Mouse (Mus musculus): ENCODE data around the gene Insr. TPM values are rescaled to one million over a fixed set of nuclear protein-coding genes. Genes with fewer than 3 reads are reported as not detected.
A peak's percentile ranks its signal among the peaks of the same experiment; 100 is the strongest.

Gene Insr
- polyA plus RNA-seq, 1 experiment from 2014 or later = 32.6 TPM

DNA sequence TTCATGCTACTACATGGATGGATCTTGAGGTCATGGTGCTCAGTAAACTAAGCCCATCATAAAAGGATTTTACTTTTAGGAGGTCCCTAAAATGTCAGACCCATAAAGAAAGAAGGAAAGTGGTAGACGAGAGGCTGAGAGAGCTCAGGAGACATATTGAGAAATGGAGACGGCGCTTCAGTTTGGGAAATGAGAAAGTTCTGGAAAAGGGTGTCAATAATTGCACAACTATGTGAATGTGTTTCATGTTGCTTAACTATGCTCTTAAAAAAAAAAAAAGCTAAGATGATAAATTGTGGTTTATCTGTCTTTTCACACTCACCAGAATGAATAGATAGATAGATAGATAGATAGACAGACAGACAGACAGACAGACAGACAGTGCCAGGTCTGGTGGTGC, 38.7 kb downstream of the Insr start:
- Histone ChIP-seq H3K27ac (no peak overlapping the region), H3K4me1 (no peaks in the 10 kb centered on the region), H3K36me3 (peaks cover 10% of the 10 kb centered on the region), H3K4me3 (no peak overlapping the region), H3K27me3 (ENCODE audit: low read depth, poor library complexity, severe bottlenecking) (no peaks in the 10 kb centered on the region), H3K9me3 (replicated peaks) (no peaks in the 10 kb centered on the region)
- 99% methylated on average over 3 of the region's 3 CpGs for WGBS
- DNase-seq (ENCODE audit: low spot score) = no peak

DNA sequence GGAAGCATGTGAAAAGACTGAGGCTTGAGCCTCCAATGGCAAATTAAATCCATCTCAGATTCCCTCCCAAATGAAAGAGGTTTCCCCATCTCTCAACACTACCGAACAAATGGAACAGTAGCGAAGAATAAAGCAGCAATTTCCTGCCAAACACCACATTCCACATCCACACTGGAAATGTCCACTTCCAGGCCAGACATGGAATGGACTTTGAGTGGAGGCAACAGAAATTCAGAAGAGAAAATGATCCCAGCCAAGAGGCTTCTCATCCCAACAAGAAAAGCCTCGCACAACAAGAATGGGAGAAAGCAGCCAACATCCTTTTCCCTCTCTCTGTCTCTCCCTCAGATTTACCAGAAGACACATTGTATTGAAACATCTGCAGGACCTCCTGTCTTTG, 39.8 kb downstream of the Insr start:
- no peak for DNase-seq (ENCODE audit: low spot score)
- Histone ChIP-seq H3K36me3 (peaks cover 6% of the 10 kb centered on the region; the same call in 1 of the 2 replicates), H3K4me3 (no peak overlapping the region), H3K9me3 (replicated peaks) (no peaks in the 10 kb centered on the region), H3K27me3 (ENCODE audit: low read depth, poor library complexity, severe bottlenecking) (no peaks in the 10 kb centered on the region), H3K4me1 (no peaks in the 10 kb centered on the region), H3K27ac (no peak overlapping the region)
- WGBS = 87% methylated on average over 3 of the region's 3 CpGs

GRCm38 (mm10) chr8:3238792-3239191, 40.6 kb downstream of the Insr start:
- Histone ChIP-seq H3K9me3 (replicated peaks) (no peaks in the 10 kb centered on the region), H3K4me3 (no peak overlapping the region), H3K36me3 (0 out of 2 replicates have a peak, but pooled peaks cover 3% of the 10 kb centered on the region), H3K27me3 (ENCODE audit: low read depth, poor library complexity, severe bottlenecking) (no peaks in the 10 kb centered on the region), H3K4me1 (no peaks in the 10 kb centered on the region), H3K27ac (no peak overlapping the region)
- WGBS = 87% methylated on average over 3 of the region's 3 CpGs
- no peak for DNase-seq (ENCODE audit: low spot score)

- Histone ChIP-seq H3K4me3 (no peak overlapping the region), H3K36me3 (0 out of 2 replicates have a peak, but pooled peaks cover 1% of the 10 kb centered on the region), H3K9me3 (replicated peaks) (no peaks in the 10 kb centered on the region), H3K27me3 (ENCODE audit: low read depth, poor library complexity, severe bottlenecking) (no peaks in the 10 kb centered on the region), H3K27ac (no peak overlapping the region), H3K4me1 (no peaks in the 10 kb centered on the region)
- DNase-seq (ENCODE audit: low spot score) = no peak
- WGBS = 79% methylated on average over 5 of the region's 5 CpGs
These were observed 42.1 kb downstream of the Insr start for GRCm38 (mm10) chr8:3237319-3237718.

- H3K36me3 ChIP-seq = no peaks in the 10 kb centered on the region
- WGBS = 83% methylated on average over 3 of the region's 3 CpGs
- no peak for DNase-seq (ENCODE audit: low spot score)
- no peak overlapping the region for H3K27ac ChIP-seq
- no peaks in the 10 kb centered on the region for H3K9me3 ChIP-seq (replicated peaks)
- no peaks in the 10 kb centered on the region for H3K4me1 ChIP-seq
- no peaks in the 10 kb centered on the region for H3K27me3 ChIP-seq (ENCODE audit: low read depth, poor library complexity, severe bottlenecking)
- H3K4me3 ChIP-seq = no peak overlapping the region
These were observed 43.1 kb downstream of the Insr start for GRCm38 (mm10) chr8:3236277-3236676.

DNA sequence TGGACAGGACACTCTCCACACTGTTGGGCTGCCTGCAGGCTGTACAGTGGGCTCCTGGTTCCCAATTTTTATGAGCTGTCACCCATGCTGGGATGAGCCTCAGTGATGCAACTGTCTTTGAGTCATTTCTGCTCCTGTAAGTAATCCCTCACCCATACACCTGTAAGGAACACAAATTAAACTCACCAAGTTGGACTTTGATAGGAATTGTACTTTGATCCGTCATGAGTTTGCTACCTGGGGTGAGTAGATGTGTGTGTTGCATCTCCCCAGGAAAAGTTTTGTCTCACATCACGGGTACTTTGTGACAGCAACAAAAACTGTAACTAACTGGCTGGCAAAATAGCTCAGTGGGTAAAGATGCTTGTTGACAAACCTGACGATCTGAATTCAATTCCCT, 44.8 kb downstream of the Insr start:
- no peak for DNase-seq (ENCODE audit: low spot score)
- H3K36me3 ChIP-seq = no peaks in the 10 kb centered on the region
- H3K27me3 ChIP-seq (ENCODE audit: low read depth, poor library complexity, severe bottlenecking) = no peaks in the 10 kb centered on the region
- H3K4me1 ChIP-seq = no peaks in the 10 kb centered on the region
- no peaks in the 10 kb centered on the region for H3K9me3 ChIP-seq (replicated peaks)
- H3K4me3 ChIP-seq = no peak overlapping the region
- 88% methylated on average over 3 of the region's 3 CpGs for WGBS
- no peak overlapping the region for H3K27ac ChIP-seq

DNA sequence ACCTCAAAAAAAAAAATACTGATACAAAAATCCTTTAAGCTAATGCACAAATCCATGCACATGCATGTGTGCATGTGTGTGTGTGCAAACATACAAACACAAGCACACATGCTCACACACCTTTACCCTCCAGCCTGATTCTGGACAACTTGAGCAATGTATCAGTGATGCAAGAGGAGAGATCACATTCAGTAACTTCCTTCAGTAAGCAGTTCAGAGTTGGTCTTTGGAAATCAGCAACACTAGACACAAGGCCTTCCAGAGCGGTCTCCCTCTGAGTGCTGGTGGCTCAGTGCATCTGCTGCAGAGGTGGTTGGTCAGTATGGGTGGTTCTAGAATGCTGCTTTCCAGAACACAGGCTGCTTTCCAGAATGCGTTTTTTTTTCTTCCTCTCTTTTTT, 46.8 kb downstream of the Insr start:
- Histone ChIP-seq H3K36me3 (no peaks in the 10 kb centered on the region), H3K27me3 (ENCODE audit: low read depth, poor library complexity, severe bottlenecking) (no peaks in the 10 kb centered on the region), H3K4me3 (no peak overlapping the region), H3K9me3 (replicated peaks) (no peaks in the 10 kb centered on the region), H3K27ac (no peak overlapping the region), H3K4me1 (no peaks in the 10 kb centered on the region)
- DNase-seq (ENCODE audit: low spot score) = no peak
- 87% methylated on average over 2 of the region's 2 CpGs for WGBS

DNA sequence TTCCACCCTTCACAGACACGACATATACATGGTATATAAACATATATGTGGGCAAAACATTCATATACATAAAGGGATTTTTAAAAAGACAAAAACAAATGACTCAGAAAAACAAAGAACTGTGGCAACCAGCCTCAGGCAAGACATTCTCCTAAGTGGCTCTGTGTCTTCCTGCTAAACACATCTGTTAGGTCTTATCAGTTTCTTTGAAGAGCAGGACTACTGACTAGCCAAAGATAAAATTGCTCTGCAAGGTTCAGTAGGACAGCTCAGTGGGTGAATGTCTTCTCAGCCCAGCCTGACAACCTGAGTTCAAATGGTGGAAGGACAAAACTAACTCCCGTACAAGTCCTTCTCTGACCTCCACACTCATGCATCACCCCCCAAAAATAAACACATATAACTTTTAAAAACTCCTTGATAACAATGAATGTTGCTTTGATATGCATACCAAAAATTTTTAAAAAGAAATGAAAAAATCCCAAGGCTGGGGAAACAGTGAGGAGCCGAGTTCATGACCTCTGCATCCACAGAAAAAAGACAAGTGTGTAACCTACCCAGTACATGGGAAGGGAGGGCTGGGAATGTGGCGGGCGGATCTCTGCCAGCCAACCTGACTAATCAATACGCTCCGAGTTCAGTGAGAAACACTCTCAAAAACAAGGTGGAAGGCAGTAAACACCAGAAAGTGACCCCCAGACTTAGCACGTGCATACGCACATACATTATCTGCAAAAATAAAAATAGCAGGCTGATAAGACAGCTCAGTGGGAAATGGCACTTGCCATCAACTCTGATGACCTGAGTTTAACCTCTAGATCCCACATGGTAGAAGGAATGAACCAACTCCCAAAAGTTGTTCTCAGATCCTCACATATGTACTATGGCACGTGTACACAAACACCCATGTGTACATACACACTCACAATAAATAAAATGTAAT, 49.0 kb downstream of the Insr start:
- H3K9me3 ChIP-seq (replicated peaks) = no peaks in the 10 kb centered on the region
- H3K27me3 ChIP-seq (ENCODE audit: low read depth, poor library complexity, severe bottlenecking) = no peaks in the 10 kb centered on the region
- DNase-seq (ENCODE audit: low spot score) = no peak
- H3K36me3 ChIP-seq = no peaks in the 10 kb centered on the region
- H3K4me1 ChIP-seq = no peaks in the 10 kb centered on the region
- no peak overlapping the region for H3K27ac ChIP-seq
- WGBS = 85% methylated on average over 10 of the region's 10 CpGs
- no peak overlapping the region for H3K4me3 ChIP-seq

DNA sequence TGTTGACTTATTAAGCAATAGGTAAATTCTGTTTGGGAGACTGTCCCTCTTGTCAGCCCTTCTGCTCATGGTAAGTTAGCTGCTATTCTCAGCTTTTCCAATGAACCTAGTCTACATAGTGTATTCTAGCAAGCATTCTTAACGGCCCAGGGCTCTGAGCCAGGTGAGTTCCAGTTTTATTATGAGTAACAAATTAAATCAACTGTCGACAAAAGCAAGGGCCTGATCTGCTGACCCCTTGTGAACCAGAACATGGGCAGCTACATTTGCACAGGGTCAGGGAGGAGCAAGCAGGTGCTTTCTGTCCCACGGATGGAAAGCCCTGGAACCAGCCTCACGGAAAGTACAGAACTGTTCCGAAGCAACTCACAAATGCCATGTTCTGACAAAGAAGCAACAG, 52.0 kb downstream of the Insr start:
- H3K27ac ChIP-seq = no peak overlapping the region
- 94% methylated on average over 5 of the region's 5 CpGs for WGBS
- no peaks in the 10 kb centered on the region for H3K9me3 ChIP-seq (replicated peaks)
- no peaks in the 10 kb centered on the region for H3K27me3 ChIP-seq (ENCODE audit: low read depth, poor library complexity, severe bottlenecking)
- no peak overlapping the region for H3K4me3 ChIP-seq
- no peak for DNase-seq (ENCODE audit: low spot score)
- H3K4me1 ChIP-seq = no peaks in the 10 kb centered on the region
- no peaks in the 10 kb centered on the region for H3K36me3 ChIP-seq

DNA sequence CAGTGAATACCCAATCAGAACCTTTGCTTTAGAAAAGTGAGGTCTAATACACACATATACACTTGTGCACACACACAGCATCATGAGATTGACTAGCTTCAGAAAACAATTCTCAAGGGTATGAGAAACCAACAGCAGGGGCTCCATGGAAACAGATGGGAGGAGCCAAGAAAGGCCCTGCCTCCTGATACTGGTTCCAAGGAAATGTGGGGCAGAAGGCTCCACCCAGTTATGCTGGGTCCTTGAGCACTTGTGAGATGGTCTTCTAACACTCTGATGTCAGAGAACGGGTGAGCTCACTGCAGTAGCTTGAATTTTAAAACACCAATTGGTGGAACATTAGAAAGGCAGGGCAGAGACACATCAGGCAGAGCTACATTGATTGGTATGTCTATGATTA, 53.7 kb downstream of the Insr start:
- no peak overlapping the region for H3K27ac ChIP-seq
- WGBS = 66% methylated on average over 1 of the region's 1 CpGs
- H3K9me3 ChIP-seq (replicated peaks) = no peaks in the 10 kb centered on the region
- no peak overlapping the region for H3K4me3 ChIP-seq
- H3K36me3 ChIP-seq = no peaks in the 10 kb centered on the region
- H3K27me3 ChIP-seq (ENCODE audit: low read depth, poor library complexity, severe bottlenecking) = no peaks in the 10 kb centered on the region
- H3K4me1 ChIP-seq = peaks cover 6% of the 10 kb centered on the region; the same call in 1 of the 2 replicates
- no peak for DNase-seq (ENCODE audit: low spot score)

DNA sequence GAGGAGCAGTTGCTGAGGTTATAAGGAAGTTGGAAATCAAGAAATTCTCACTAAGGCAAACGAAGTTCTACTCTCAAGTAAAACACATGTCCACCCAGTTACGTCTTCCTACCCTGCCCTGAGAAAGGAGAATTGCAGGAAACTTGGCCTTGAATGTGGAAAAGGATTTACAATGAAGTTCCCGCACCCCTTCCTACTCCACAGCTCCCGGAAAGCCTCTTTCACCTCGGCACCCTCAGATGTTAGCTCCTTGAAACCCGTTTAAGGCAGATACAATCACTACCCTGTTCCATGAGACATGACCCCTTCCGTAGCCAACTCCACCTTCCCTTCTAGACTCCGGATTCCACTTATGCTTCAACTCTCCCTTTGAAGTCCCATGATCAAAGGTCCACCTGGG, 54.2 kb downstream of the Insr start:
- no peak overlapping the region for H3K27ac ChIP-seq
- H3K27me3 ChIP-seq (ENCODE audit: low read depth, poor library complexity, severe bottlenecking) = no peaks in the 10 kb centered on the region
- WGBS = 84% methylated on average over 8 of the region's 8 CpGs
- H3K4me1 ChIP-seq = peaks cover 10% of the 10 kb centered on the region; the same call in 1 of the 2 replicates
- H3K9me3 ChIP-seq (replicated peaks) = no peaks in the 10 kb centered on the region
- no peak for DNase-seq (ENCODE audit: low spot score)
- H3K4me3 ChIP-seq = no peak overlapping the region
- no peaks in the 10 kb centered on the region for H3K36me3 ChIP-seq

GRCm38 (mm10) chr8:3222636-3222965, 56.8 kb downstream of the Insr start:
- peaks cover 13% of the 10 kb centered on the region; the same call in 1 of the 2 replicates for H3K4me1 ChIP-seq
- no peak overlapping the region for H3K4me3 ChIP-seq
- no peaks in the 10 kb centered on the region for H3K9me3 ChIP-seq (replicated peaks)
- no peak overlapping the region for H3K27ac ChIP-seq
- H3K36me3 ChIP-seq = no peaks in the 10 kb centered on the region
- H3K27me3 ChIP-seq (ENCODE audit: low read depth, poor library complexity, severe bottlenecking) = no peaks in the 10 kb centered on the region
- DNase-seq (ENCODE audit: low spot score) = no peak

DNA sequence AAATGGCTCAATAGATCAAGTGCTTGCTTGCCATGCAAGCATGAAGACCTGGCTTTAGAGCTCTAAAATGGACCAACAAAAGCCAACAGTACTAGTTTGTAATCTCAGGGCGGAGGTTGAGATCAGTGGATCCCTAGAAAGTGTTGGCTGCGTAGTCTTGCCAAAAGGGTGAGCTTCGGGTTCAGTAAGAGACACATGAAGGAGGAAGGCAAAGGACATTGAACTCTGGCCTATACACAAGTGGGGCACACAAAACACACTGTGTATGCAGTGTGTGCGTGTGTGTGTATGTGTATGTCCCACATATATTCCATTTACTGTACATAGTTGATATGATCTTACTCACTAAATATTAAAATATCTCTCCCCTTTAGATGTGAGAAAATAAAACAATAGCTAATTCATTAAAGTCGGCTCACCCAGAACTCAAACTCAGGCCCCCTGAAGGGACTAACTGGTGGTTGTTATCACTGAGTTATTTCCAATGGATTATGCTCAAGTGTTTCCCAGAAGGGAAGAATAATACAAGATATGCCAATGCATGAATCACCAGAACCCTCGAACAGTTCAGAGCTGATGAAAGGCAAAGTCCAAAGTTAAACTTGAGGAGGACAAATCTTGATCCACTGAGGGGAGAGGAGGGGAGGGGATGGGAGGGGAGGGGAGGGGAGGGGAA, 57.3 kb downstream of the Insr start:
- Histone ChIP-seq H3K27me3 (ENCODE audit: low read depth, poor library complexity, severe bottlenecking) (no peaks in the 10 kb centered on the region), H3K4me1 (peaks cover 13% of the 10 kb centered on the region; the same call in 1 of the 2 replicates), H3K9me3 (replicated peaks) (no peaks in the 10 kb centered on the region), H3K36me3 (no peaks in the 10 kb centered on the region), H3K4me3 (peak overlapping the region; percentile 62), H3K27ac (peak overlapping the region; percentile 91)
- no peak for DNase-seq (ENCODE audit: low spot score)
- 84% methylated on average over 6 of the region's 6 CpGs for WGBS
